Mouse (Mus musculus) thymus, postnatal 36 days (tissue): ENCODE data around the gene Gm20605.
A peak's percentile ranks its signal among the peaks of the same experiment; 100 is the strongest.
"Not testable (repeated sequence)": the region's sequence is repeated elsewhere in the genome, so short reads cannot be mapped to it uniquely, and the experiment has no call there.

Experiments used
- DNase-seq, 2 experiments: peaks; one replicate each; pipeline ENCODE4 v3.0.0; 2022; ENCODE audit warnings: mixed read lengths in 2 of 2

The Gm20605 gene

GRCm38 (mm10) chr5:137613076-137613475, 15.9 kb upstream of the Gm20605 start:
- DNase-seq = no peak

GRCm38 (mm10) chr5:137613550-137613949, 15.4 kb upstream of the Gm20605 start, which contains the start of gene Pcolce:
TSS of gene Pcolce (minus strand) at chr5:137613784.
- no peak for DNase-seq

- DNase-seq = not testable (repeated sequence)
Measured at GRCm38 (mm10) chr5:137614921-137615320, 14.1 kb upstream of the Gm20605 start.

GRCm38 (mm10) chr5:137615347-137615746, 13.6 kb upstream of the Gm20605 start:
- DNase-seq = no peak

- no peak for DNase-seq
Measured at GRCm38 (mm10) chr5:137623937-137624530, 4.9 kb upstream of the Gm20605 start.

GRCm38 (mm10) chr5:137627991-137628390, 984 bp upstream of the Gm20605 start:
- DNase-seq = no peak

- no peak for DNase-seq
Measured at GRCm38 (mm10) chr5:137629306-137629721, 339 bp downstream of the Gm20605 start.

- DNase-seq = peak; percentile 57 to 71
Measured at GRCm38 (mm10) chr5:137629906-137630545, 1.1 kb downstream of the Gm20605 start.

GRCm38 (mm10) chr5:137630602-137631001, 1.6 kb downstream of the Gm20605 start:
- DNase-seq = peak in 1 of 2 experiments; percentile 49

GRCm38 (mm10) chr5:137631171-137631570, 2.2 kb downstream of the Gm20605 start:
- DNase-seq = peak; percentile 85 to 92

- DNase-seq = no peak
Measured at GRCm38 (mm10) chr5:137631591-137631990, 2.6 kb downstream of the Gm20605 start.

- no peak for DNase-seq
Measured at GRCm38 (mm10) chr5:137633397-137634084, 4.6 kb downstream of the Gm20605 start.

- no peak for DNase-seq
Measured at GRCm38 (mm10) chr5:137639472-137639871, 10.5 kb downstream of the Gm20605 start.

- DNase-seq = peak; percentile 44 to 60
Measured at GRCm38 (mm10) chr5:137641054-137641453, 12.1 kb downstream of the Gm20605 start, which contains the start of gene Sap25. TSS of gene Sap25 (plus strand) at chr5:137641334.

GRCm38 (mm10) chr5:137642886-137643285, 13.9 kb downstream of the Gm20605 start:
- no peak for DNase-seq

GRCm38 (mm10) chr5:137644484-137644883, 15.5 kb downstream of the Gm20605 start:
- no peak for DNase-seq

GRCm38 (mm10) chr5:137645091-137645651, 16.2 kb downstream of the Gm20605 start:
- DNase-seq = peak in 1 of 2 experiments; percentile 35

GRCm38 (mm10) chr5:137645652-137646091, 16.7 kb downstream of the Gm20605 start, which contains the start of gene Irs3:
TSS of gene Irs3 (minus strand) at chr5:137645714.
- no peak for DNase-seq

GRCm38 (mm10) chr5:137647827-137648601, 19.0 kb downstream of the Gm20605 start:
- DNase-seq = no peak

GRCm38 (mm10) chr5:137649251-137649650, 20.3 kb downstream of the Gm20605 start:
- DNase-seq = no peak

GRCm38 (mm10) chr5:137649669-137650571, 20.9 kb downstream of the Gm20605 start:
- no peak for DNase-seq
